Mouse (Mus musculus): ENCODE measurements around the gene Zfc3h1. TPM values are rescaled to one million over a fixed set of nuclear protein-coding genes. Genes with fewer than 3 reads are reported as not detected.

The Zfc3h1 gene
- polyA plus RNA-seq, 1 experiment from 2014 or later = 17.7 TPM

DNA sequence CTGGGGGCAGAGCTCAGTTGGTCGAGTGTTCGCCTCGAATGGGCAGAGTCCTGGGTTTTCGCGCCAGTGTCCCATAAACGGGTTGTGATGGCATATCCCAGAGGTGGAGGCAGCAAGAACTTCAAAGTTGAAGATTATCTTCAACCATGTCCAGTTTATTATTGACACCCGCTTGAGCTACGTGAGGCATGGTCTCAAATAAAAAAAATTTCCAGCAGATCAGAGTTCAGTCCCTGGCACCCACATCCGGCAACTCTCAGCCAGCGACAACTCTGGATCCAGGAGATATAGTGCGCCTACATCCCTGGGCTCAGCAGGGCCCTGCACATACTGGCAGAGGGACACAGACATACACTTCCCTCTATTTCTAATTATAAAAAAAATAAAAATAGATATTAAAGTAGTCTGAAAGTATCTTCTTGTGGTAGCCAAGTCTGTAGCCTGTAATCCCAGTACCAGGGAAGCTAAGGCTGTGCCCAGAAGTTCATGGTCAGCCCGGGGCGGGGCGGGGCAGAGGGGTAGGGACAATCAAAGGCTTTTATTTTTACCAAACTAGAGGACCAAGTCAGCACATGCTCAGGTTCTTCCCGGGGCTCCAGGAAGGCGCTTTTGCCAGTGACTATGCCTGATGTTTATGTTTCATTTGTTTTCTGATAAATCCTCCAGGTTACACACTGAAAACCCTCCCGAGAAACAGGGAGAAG, 26.4 kb upstream of the Zfc3h1 start:
- WGBS = 94% methylated on average over 17 of the region's 17 CpGs
- Histone ChIP-seq H3K4me1 (peaks cover 21% of the 10 kb centered on the region), H3K27ac (no peak overlapping the region), H3K4me2 (no peak overlapping the region), H3K27me3 (no peaks in the 10 kb centered on the region), H3K36me3 (ENCODE audit: poor library complexity, severe bottlenecking) (peaks cover 30% of the 10 kb centered on the region), H3K4me3 (no peak overlapping the region), H3K9ac (no peak overlapping the region), H3K9me3 (replicated peaks) (no peaks in the 10 kb centered on the region)
- ATAC-seq = no peak

GRCm38 (mm10) chr10:115359066-115359465, 25.7 kb upstream of the Zfc3h1 start:
- no peak overlapping the region for H3K27ac ChIP-seq
- no peaks in the 10 kb centered on the region for H3K9me3 ChIP-seq (replicated peaks)
- no peak overlapping the region for H3K4me2 ChIP-seq
- WGBS = 91% methylated on average over 7 of the region's 7 CpGs
- peaks cover 30% of the 10 kb centered on the region for H3K36me3 ChIP-seq (ENCODE audit: poor library complexity, severe bottlenecking)
- ATAC-seq = no peak
- H3K9ac ChIP-seq = no peak overlapping the region
- no peaks in the 10 kb centered on the region for H3K27me3 ChIP-seq
- H3K4me1 ChIP-seq = peaks cover 22% of the 10 kb centered on the region
- H3K4me3 ChIP-seq = no peak overlapping the region

- no peaks in the 10 kb centered on the region for H3K27me3 ChIP-seq
- H3K4me3 ChIP-seq = peak within 1 kb of the TSS; percentile 63
- no peaks in the 10 kb centered on the region for H3K9me3 ChIP-seq (replicated peaks)
- peak within 1 kb of the TSS; percentile 72 for H3K4me2 ChIP-seq
- peaks cover 10% of the 10 kb centered on the region for H3K36me3 ChIP-seq (ENCODE audit: poor library complexity, severe bottlenecking)
- peak within 1 kb of the TSS; percentile 68 for H3K9ac ChIP-seq
- peak within 1 kb of the TSS; percentile 98 for H3K27ac ChIP-seq
- WGBS = 1% methylated on average over 52 of the region's 58 CpGs
- H3K4me1 ChIP-seq = peaks cover 22% of the 10 kb centered on the region
- peak; percentile 98 for ATAC-seq
Observed at GRCm38 (mm10) chr10:115361840-115362622, 22.7 kb upstream of the Zfc3h1 start, which contains the start of gene Tmem19. TSS of gene Tmem19 (minus strand) at chr10:115362501.

DNA sequence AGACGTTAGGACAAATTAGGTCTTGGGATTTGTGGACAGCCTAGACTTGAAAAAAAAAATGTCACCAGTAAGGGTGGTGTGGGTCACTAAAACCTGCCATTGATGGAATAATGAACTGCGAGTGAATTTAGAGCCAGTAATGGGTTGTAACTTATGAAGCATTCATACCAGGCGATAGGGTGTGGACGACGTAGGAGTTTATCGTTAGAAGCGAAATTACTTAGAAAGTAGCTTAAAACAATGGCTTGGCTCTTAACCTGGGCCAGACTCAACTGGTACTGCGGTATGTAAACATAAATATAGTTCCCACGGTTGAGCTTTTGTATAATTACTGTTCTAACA, 22.2 kb upstream of the Zfc3h1 start:
- Histone ChIP-seq H3K27me3 (no peaks in the 10 kb centered on the region), H3K9ac (peak overlapping the region; percentile 68), H3K27ac (peak overlapping the region; percentile 98), H3K4me1 (peaks cover 22% of the 10 kb centered on the region), H3K4me2 (peak overlapping the region; percentile 72), H3K36me3 (ENCODE audit: poor library complexity, severe bottlenecking) (0 out of 2 replicates have a peak, but pooled peaks cover 6% of the 10 kb centered on the region), H3K9me3 (replicated peaks) (no peaks in the 10 kb centered on the region), H3K4me3 (peak overlapping the region; percentile 63)
- 8% methylated on average over 9 of the region's 9 CpGs for WGBS
- ATAC-seq = peak; percentile 51; the same call in 1 of the 2 replicates

GRCm38 (mm10) chr10:115363151-115363550, 21.6 kb upstream of the Zfc3h1 start:
- 0 out of 2 replicates have a peak, but pooled peaks cover 3% of the 10 kb centered on the region for H3K36me3 ChIP-seq (ENCODE audit: poor library complexity, severe bottlenecking)
- no peak overlapping the region for H3K27ac ChIP-seq
- peak overlapping the region; percentile 63 for H3K4me3 ChIP-seq
- H3K9me3 ChIP-seq (replicated peaks) = no peaks in the 10 kb centered on the region
- 86% methylated on average over 4 of the region's 4 CpGs for WGBS
- no peaks in the 10 kb centered on the region for H3K27me3 ChIP-seq
- H3K9ac ChIP-seq = 0 out of 2 replicates have a peak overlapping the region, but pooled peaks have one; percentile 68
- peak overlapping the region; percentile 72 for H3K4me2 ChIP-seq
- ATAC-seq = no peak
- H3K4me1 ChIP-seq = peaks cover 22% of the 10 kb centered on the region

DNA sequence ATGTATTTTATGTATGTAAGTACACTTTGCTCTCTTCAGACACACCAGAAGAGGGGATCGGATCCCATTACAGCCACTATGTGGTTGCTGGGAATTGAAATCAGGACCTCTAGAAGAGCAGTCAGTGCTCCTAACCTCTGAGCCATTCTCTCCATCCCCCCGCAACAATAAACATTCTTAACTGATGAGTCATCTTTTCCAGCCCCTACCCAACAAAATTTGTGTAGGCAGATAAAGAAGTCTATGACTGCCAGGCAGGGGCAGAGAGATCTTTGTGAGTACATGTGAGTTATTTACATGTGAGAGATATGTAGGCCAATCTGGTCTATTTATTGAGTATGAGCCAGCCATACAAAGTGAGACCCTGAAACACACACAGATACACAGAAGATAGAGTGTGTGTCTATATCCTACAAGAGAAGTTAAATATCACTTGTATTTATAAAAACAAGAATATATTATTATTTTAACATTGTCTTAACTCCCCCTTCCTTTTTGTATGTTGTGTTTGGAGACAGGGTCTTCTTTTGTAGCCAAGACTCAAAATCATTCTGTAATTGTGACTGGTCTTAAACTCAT, 3.2 kb upstream of the Zfc3h1 start:
- Histone ChIP-seq H3K9me3 (replicated peaks) (no peaks in the 10 kb centered on the region), H3K9ac (no peak overlapping the region), H3K4me1 (peaks cover 35% of the 10 kb centered on the region), H3K36me3 (ENCODE audit: poor library complexity, severe bottlenecking) (no peaks in the 10 kb centered on the region), H3K4me2 (no peak overlapping the region), H3K27ac (no peak overlapping the region), H3K4me3 (no peak overlapping the region), H3K27me3 (no peaks in the 10 kb centered on the region)
- 74% methylated on average over 2 of the region's 2 CpGs for whole genome bisulfite sequencing
- ATAC-seq = no peak

- Histone ChIP-seq H3K27me3 (no peaks in the 10 kb centered on the region), H3K36me3 (ENCODE audit: poor library complexity, severe bottlenecking) (no peaks in the 10 kb centered on the region), H3K4me2 (peak overlapping the region; percentile 75), H3K27ac (peak overlapping the region; percentile 98), H3K9me3 (replicated peaks) (no peaks in the 10 kb centered on the region), H3K4me1 (peaks cover 44% of the 10 kb centered on the region), H3K4me3 (peak overlapping the region; percentile 90), H3K9ac (peak overlapping the region; percentile 95)
- 7% methylated on average over 12 of the region's 12 CpGs for WGBS
- ATAC-seq = no peak; the same call in 1 of the 2 replicates
Observed at GRCm38 (mm10) chr10:115382846-115383643, 1.7 kb upstream of the Zfc3h1 start.

DNA sequence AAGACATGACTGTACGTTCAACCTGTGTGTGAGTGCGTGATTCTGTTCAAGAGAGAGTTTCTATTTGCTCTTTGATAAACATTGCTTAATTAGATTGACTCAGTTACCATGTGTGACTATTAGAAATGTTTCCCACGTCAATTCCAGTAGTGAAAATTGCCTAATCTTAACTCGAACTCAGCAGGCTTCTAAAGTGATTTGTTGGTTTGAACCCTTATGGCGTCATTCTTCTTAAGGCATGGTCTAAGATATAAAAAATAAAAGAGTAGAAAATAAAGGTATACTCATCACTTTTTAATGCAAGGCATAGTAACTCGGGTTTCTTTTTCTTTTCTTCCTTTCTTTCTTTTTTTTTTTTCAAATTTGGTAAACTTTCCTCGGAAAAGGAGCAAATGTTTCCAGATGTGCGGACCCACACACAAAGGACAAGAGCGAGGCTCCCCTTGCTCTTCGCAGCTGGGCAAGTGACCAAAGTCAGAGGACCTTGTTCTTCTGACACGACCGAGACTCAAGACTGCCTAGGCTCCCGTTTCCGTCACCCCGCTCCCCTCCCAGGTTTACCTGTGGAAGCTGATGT, 1.0 kb upstream of the Zfc3h1 start:
- peaks cover 4% of the 10 kb centered on the region; the same call in 1 of the 2 replicates for H3K36me3 ChIP-seq (ENCODE audit: poor library complexity, severe bottlenecking)

GRCm38 (mm10) chr10:115385018-115386002, 551 bp downstream of the Zfc3h1 start:
- H3K9me3 ChIP-seq (replicated peaks) = no peaks in the 10 kb centered on the region
- H3K4me1 ChIP-seq = peaks cover 56% of the 10 kb centered on the region
- H3K27ac ChIP-seq = peak overlapping the region; percentile 98
- H3K27me3 ChIP-seq = no peaks in the 10 kb centered on the region
- peak overlapping the region; percentile 90 for H3K4me3 ChIP-seq
- H3K4me2 ChIP-seq = peak overlapping the region; percentile 75
- peak; percentile 17 for ATAC-seq
- H3K36me3 ChIP-seq (ENCODE audit: poor library complexity, severe bottlenecking) = peaks cover 14% of the 10 kb centered on the region
- WGBS = under 1% methylated on average over 101 of the region's 101 CpGs
- peak overlapping the region; percentile 95 for H3K9ac ChIP-seq

More for the DNA sequence above, 1.0 kb upstream of the Zfc3h1 start:
- no peaks in the 10 kb centered on the region for H3K9me3 ChIP-seq (replicated peaks)
- no peaks in the 10 kb centered on the region for H3K27me3 ChIP-seq
- H3K4me2 ChIP-seq = peak overlapping the region; percentile 75
- peaks cover 51% of the 10 kb centered on the region for H3K4me1 ChIP-seq
- WGBS = under 1% methylated on average over 15 of the region's 15 CpGs
- no peak for ATAC-seq
- H3K9ac ChIP-seq = peak overlapping the region; percentile 95
- peak overlapping the region; percentile 90 for H3K4me3 ChIP-seq
- peak overlapping the region; percentile 98 for H3K27ac ChIP-seq

DNA sequence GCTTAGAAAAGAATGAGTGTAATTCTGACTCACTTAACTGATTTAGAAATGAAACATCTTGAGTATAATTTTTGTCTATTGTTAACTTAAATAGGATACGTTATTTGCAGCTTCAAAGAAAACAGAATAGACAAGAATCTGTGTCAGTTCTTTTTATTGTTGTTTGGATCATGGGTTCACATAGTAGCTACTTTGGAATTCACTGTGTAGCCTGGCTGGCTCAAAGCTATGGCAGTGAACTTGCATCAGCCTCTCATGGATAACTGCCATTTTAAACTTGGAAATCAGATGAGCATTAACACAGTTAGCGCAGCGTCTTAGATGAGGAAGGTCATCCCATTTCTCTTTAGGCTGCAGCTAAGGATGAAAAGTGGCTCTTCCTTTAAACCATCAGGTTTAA, 3.1 kb downstream of the Zfc3h1 start:
- WGBS = 87% methylated on average over 3 of the region's 3 CpGs
- no peak overlapping the region for H3K4me3 ChIP-seq

More for the DNA sequence above, 3.1 kb downstream of the Zfc3h1 start:
- peak overlapping the region; percentile 39 for H3K4me2 ChIP-seq
- H3K9me3 ChIP-seq (replicated peaks) = no peaks in the 10 kb centered on the region
- H3K27ac ChIP-seq = no peak overlapping the region
- peaks cover 36% of the 10 kb centered on the region for H3K4me1 ChIP-seq
- 0 out of 2 replicates have a peak overlapping the region, but pooled peaks have one; percentile 31 for H3K9ac ChIP-seq
- no peaks in the 10 kb centered on the region for H3K27me3 ChIP-seq
- H3K36me3 ChIP-seq (ENCODE audit: poor library complexity, severe bottlenecking) = peaks cover 21% of the 10 kb centered on the region
- ATAC-seq = no peak

Data from forebrain, embryonic 13.5 days (tissue).